Mouse (Mus musculus): Measurements from ENCODE around the gene Map4k2. TPM values are rescaled to one million over a fixed set of nuclear protein-coding genes. Genes with fewer than 3 reads are reported as not detected.

Map4k2 gene
- total RNA-seq, 2 experiments from 2014 or later: 94.9 to 108 TPM

DNA sequence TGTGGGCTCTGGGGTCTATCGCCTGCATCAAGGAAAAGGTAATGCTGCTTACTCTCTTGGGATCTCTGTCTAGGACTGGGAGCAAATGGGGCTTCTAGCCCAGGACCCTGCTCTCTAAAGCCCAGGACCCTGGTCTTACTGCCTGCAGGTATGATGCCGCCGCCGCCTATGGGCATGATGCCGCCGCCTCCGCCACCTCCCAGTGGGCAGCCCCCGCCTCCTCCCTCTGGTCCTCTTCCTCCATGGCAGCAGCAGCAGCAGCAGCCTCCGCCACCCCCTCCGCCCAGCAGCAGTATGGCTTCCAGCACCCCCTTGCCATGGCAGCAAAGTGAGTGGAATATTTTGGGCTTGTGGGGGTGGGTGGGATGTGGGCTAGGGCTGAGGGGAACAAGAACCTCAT, 33.6 kb downstream of the Map4k2 start:
- intact Hi-C loops (cut with DNase I): no loop called here
- no peak overlapping the region for H3K4me3 ChIP-seq
- TF ChIP-seq CTCF (IDR thresholded peaks at IDR 0.05): no peak
- no peak for DNase-seq (ENCODE audit: extremely low spot score in 1 of 2, low spot score in 2 of 2)
- no peak overlapping the region for H3K27ac ChIP-seq

DNA sequence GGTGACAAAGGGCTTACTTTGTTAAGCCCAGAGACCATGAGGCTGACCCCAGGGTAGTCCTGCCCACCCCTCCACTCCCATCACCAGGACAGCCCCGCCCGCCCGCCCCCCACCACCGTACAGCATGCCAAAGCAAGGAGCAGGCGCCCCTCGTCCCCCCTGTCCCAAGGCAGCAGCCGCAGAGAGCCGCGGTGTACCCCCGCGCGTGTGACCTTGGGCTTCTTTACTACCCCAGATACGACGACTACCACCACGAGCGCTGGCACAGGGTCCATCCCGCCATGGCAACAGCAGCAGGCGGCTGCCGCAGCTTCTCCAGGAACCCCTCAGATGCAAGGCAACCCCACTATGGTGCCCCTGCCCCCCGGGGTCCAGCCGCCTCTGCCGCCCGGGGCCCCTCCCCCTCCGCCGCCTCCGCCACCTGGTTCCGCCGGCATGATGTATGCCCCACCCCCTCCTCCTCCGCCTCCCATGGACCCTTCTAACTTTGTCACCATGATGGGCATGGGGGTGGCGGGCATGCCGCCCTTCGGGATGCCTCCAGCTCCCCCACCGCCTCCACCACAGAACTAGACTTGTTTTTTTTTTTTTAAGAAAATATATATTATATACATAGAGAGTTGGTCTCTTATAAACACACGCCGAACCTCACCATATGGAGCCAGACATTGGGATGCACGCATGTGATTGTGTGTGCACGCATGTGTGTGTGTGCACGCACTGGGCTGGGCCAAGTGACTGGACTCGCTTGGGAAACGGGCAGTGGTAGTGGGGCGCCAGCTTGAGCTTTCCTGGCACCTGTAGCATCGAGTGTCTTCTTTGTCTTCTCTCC, 34.7 kb downstream of the Map4k2 start:
- no peak overlapping the region for H3K4me3 ChIP-seq
- no peak for TF ChIP-seq CTCF (IDR thresholded peaks at IDR 0.05)
- DNase-seq (ENCODE audit: extremely low spot score in 1 of 2, low spot score in 2 of 2): no peak
- intact Hi-C loops (cut with DNase I): no loop called here
- no peak overlapping the region for H3K27ac ChIP-seq

DNA sequence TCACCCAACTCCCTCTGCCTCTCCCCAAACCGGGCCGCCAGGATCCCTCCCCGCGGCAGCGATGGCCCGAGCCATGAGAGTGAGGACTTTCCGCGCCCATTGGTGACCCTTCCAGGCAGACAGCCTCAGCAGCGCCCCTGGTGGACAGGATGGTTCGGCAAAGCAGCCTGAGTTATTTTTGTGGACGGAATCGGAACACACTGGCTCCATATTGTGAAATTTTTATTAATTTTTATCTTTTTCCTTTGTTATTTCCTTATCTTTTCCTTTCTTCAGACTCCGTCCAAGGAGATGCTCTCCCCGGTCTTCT, 35.3 kb downstream of the Map4k2 start:
- intact Hi-C loops (cut with DNase I): no loop called here
- peak in 1 of 2 experiments; percentile 37 for DNase-seq (ENCODE audit: extremely low spot score in 1 of 2, low spot score in 2 of 2)
- TF ChIP-seq CTCF (IDR thresholded peaks at IDR 0.05): peak; percentile 71
- H3K4me3 ChIP-seq: no peak overlapping the region
- H3K27ac ChIP-seq: no peak overlapping the region

DNA sequence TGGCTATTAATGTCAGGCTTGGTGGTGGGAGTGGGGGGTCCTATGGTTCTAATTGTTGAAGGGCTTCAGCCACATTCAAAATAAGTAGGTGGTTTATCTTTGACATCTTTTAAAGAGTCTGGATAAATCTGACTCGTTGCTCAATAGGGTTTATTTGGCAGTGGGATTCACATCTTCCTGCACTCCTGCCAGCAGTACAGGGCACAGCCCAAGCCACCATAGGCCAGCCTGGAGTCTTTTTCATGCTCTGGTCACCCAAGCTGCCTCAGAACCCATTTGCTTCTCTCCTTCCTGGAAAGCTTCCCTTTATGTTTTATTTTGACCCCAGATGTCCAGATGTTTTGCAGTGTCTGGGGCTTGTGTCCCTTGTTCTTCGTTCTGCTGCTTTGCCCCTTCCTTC, 35.7 kb downstream of the Map4k2 start:
- TF ChIP-seq CTCF (IDR thresholded peaks at IDR 0.05): no peak
- no peak for DNase-seq (ENCODE audit: extremely low spot score in 1 of 2, low spot score in 2 of 2)
- intact Hi-C loops (cut with DNase I): no loop called here
- Histone ChIP-seq H3K27ac (no peak overlapping the region), H3K4me3 (no peak overlapping the region)

DNA sequence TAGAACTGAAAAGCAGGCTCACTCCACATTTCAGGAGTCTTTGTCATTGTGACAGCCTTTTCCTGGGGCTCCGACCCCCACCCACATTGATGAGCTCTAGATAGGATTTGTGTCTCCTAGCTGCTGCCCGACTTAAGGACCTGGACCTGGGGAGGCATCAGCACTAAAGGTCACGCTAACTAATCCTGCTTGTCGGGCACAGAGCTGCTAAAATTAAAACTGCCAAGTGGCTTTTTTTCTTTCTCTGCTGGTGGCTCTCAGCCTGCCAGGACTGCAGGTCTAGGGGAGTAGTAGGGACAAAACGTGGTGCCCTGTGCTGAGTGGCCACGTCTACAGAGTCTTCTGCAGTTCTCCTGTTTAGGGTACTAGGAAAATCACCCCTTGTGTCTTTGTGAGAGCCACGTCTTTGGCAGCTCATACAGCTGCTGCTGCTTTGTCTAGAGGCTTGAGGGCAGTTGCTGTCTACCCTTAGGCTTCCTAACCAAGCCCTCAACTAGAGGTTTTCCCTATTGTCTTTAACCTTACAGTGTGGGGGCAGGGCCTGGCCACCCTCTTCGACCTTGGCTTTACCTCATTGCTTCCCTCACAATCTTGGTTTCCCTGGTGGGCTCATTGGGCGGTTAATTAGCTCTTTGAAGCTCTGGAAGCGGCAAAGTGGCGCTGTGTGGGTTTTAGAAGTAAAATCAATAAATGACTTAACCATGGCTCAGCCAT, 36.5 kb downstream of the Map4k2 start:
- H3K27ac ChIP-seq: no peak overlapping the region
- no peak for DNase-seq (ENCODE audit: extremely low spot score in 1 of 2, low spot score in 2 of 2)
- no peak overlapping the region for H3K4me3 ChIP-seq
- TF ChIP-seq CTCF (IDR thresholded peaks at IDR 0.05): no peak
- intact Hi-C loops (cut with DNase I): no loop called here

DNA sequence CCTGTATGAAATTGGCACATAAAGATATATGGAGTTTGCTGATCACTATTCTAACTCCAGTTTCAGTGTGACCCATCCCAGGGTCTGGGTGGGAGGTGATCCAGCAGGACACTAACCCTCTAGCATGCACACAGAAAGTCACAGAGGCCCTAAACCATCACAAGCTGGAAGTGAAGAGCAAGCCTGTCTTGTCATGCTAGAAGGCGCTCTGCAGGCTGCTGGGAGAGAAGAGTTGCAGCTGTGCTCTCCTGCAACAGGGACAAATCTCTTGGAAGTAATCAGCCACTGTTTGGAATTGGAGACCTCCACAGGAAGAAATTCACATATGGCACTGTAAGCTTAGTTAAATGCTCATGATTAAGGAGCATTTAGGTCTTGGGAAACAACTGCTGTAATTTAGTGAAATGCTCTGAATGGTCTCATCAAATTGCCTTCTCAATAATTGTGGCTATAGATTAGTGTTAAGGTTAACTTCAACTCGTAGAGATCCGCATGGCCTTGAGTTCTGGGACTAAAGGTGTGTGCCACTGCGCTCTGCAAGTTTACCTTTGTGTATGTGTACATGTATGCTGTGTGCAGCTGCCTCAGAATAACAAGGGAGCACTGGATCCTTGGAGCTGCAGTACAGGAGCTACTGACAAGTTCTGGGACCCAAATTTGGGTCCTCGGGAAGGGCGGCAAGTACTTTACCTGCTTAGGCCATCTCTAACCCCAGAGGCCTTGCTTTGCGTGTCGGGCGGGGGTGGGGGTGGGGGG, 39.7 kb downstream of the Map4k2 start:
- intact Hi-C loops (cut with DNase I): no loop called here
- DNase-seq (ENCODE audit: extremely low spot score in 1 of 2, low spot score in 2 of 2): no peak
- TF ChIP-seq CTCF (IDR thresholded peaks at IDR 0.05): no peak
- no peak overlapping the region for H3K27ac ChIP-seq
- no peak overlapping the region for H3K4me3 ChIP-seq

DNA sequence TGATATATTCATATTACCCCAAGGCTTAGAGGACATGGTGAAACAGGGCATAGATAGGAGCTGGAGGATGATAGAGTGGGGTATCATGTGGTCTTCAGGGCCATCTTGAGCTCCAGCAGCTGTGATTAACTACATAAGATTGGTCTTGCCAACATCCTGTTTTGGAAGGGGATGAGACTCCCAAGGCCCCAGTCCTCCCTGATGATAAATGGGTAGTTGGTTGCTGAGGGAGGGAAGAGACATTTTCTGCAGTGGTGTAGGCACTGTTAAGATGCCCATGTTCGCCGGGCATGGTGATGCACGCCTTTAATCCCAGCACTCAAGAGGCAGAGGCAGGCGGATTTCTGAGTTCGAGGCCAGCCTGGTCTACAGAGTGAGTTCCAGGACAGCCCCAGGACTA, 40.3 kb downstream of the Map4k2 start:
- H3K4me3 ChIP-seq: no peak overlapping the region
- intact Hi-C loops (cut with DNase I): no loop called here
- TF ChIP-seq CTCF (IDR thresholded peaks at IDR 0.05): no peak

DNA sequence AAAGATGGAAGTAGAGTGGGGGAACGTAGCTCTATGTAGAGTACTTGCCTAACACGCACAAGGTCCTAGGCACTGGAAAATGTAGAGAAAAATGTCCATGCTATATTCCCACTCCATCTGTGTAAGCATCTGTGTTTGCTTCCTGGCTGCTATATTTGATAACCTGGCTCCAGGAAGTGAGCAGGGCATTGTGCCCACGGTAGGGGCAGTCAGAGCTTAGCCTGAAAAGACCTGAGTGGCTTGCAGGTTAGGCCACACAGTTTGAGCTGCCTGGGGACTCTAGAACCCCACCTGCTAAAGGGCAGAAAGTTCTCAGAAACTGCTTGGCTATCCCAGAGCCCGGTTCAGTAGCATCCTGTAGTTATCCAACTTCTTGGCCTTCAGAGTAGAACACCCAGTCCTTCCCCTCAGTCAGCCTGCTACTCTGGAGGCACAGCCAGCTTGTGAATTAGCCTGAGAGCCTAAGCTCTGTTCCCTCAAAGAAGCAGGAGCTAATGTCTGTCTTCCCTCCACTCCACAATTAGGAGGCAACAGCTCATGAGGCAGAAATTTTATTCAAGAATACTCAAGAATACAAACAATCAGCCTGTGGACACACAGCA, 41.5 kb downstream of the Map4k2 start:
- intact Hi-C loops (cut with DNase I): no loop called here
- no peak for TF ChIP-seq CTCF (IDR thresholded peaks at IDR 0.05)
- DNase-seq (ENCODE audit: extremely low spot score in 1 of 2, low spot score in 2 of 2): no peak
- H3K27ac ChIP-seq: no peak overlapping the region
- H3K4me3 ChIP-seq: no peak overlapping the region

More for the DNA sequence above, 40.3 kb downstream of the Map4k2 start:
- no peak for DNase-seq (ENCODE audit: extremely low spot score in 1 of 2, low spot score in 2 of 2)
- no peak overlapping the region for H3K27ac ChIP-seq

DNA sequence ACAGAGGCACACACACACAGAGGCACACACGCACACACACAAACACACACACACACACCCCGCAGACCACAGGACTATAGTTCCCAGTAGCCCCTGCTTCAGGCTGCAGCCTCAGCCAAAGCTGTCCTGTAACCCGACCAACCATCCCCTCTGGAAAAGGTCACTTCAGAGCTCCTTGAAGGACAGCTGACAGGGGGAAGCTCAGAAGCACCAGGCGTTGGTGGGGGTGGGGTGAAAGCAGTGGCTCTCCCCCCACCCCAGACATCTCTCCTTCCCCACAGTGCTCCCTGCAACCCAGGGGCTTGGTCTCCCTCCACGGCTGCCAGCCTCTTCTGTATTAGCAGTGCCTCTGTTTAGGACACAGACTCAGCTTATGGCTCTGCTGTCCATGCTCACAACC, 42.5 kb downstream of the Map4k2 start:
- no peak for DNase-seq (ENCODE audit: extremely low spot score in 1 of 2, low spot score in 2 of 2)
- intact Hi-C loops (cut with DNase I): no loop called here
- TF ChIP-seq CTCF (IDR thresholded peaks at IDR 0.05): no peak
- no peak overlapping the region for H3K4me3 ChIP-seq
- peak overlapping the region; percentile 56 for H3K27ac ChIP-seq

DNA sequence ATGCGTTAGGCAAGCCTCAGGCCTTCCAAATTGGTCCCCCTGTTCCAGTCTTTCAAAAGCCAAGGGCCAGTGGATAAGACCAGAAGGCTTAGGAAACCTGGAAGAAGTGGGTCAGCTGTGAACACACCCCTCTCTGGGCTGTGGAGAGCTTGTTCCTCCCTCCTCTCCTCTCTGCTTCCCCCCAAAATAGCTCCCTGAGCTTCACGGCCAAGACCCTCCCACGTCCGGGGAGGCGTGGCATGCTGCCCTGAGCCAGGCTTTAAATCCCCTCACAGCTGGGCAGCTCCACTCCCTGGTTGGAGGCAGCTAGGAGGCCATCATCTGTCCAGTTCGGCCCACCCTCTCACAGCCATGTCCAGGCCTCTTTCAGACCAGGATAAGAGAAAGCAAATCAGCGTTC, 43.2 kb downstream of the Map4k2 start, which contains the start of gene Pygm:
Gene Pygm, plus strand, starts transcription at position 272 of the 400 bp plus-strand sequence.
- TF ChIP-seq CTCF (IDR thresholded peaks at IDR 0.05): no peak
- Histone ChIP-seq H3K4me3 (peak within 1 kb of the TSS; percentile 11; the same call in 1 of the 2 replicates), H3K27ac (peak within 1 kb of the TSS; percentile 67)
- DNase-seq (ENCODE audit: extremely low spot score in 1 of 2, low spot score in 2 of 2): peak; percentile 65 to 70
- intact Hi-C loops (cut with DNase I): no loop called here

DNA sequence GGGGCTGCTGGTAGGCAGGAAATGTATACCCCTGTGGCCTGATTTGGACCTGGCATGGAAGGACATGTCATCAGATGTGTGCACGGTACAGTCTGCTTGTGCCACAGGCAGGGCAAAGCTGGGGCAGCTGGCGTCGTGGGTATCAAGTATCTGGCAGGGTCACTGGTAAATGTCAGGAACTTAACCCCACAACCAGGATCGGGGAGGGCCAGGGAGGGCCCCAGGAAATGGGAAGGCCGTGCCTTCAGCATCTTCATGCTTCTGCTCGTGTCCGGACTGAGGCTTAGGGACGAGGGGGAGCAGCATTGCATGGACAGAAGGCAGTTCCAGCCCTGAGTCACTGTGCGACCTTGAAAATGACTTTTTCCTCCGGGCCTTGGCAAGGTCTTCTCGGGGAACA, 44.0 kb downstream of the Map4k2 start:
- Histone ChIP-seq H3K4me3 (no peak overlapping the region), H3K27ac (no peak overlapping the region)
- no peak for TF ChIP-seq CTCF (IDR thresholded peaks at IDR 0.05)
- no peak for DNase-seq (ENCODE audit: extremely low spot score in 1 of 2, low spot score in 2 of 2)
- intact Hi-C loops (cut with DNase I): no loop called here

DNA sequence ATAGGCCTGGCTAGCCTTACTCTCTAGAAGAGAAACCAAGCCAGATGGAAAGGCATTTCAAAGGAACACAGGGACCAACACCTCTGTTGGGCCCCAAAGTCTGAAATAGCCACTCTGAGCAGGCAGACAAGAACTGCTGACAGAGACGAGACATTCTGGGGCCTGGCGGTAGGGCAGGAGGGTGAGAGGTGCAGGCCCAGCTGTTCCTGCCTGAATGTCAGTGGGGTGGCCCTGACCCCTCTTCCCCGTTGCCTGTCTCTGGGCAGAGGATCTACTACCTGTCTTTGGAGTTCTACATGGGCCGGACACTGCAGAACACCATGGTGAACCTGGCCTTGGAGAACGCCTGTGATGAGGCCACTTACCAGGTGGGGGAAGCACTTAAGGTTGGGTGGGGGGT, 44.5 kb downstream of the Map4k2 start:
- Histone ChIP-seq H3K27ac (no peak overlapping the region), H3K4me3 (no peak overlapping the region)
- DNase-seq (ENCODE audit: extremely low spot score in 1 of 2, low spot score in 2 of 2): no peak
- no peak for TF ChIP-seq CTCF (IDR thresholded peaks at IDR 0.05)
- intact Hi-C loops (cut with DNase I): no loop called here
